Mouse (Mus musculus): ENCODE measurements around the gene Krtap4-9.
"Not testable (repeated sequence)": the region's sequence is repeated elsewhere in the genome, so short reads cannot be mapped to it uniquely, and the experiment has no call there.

Krtap4-9 gene

DNA sequence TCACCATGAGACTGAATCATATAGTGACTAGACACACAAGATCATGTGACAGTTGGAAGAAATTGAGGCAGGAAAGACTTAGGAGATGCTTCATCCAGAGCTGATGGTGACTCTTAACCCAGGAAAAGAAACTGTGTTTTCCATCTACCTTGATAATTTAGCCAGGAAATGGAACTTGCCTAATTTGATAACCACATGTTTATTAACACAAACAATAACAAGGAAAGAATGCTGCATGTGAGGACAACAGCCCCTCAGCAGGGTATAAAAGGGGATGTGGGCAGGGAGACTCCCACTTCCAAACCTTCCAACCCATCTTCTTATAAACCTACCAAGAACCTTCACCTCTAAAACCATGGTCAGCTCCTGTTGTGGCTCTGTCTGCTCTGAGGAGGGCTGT, at the start of gene Krtap4-9:
Gene Krtap4-9 (plus strand): TSS at position 301 of the 400 bp plus-strand sequence.
- DNase-seq (ENCODE audit: low read depth, low spot score) = not testable (repeated sequence)

DNA sequence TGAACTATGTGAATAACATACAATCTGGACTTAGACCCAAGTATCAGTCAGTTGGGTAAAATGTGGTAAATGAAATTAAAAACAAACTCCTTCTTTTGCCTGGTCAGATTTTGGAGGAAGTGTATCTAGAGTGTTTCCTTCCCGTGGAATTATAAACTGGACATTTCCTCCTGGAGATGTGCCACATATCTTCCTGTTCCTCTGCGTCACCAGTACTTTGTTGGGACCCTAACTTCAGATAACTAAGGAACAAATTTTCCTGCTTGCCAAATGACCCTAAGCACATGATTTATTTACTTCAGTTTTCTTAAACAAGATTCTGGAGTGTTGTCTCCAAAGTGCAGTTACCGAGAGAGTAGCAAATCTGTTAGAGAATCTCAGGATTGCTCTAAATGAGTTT, 41.0 kb upstream of the Krtap4-9 start:
- DNase-seq (ENCODE audit: low read depth, low spot score) = no peak

DNA sequence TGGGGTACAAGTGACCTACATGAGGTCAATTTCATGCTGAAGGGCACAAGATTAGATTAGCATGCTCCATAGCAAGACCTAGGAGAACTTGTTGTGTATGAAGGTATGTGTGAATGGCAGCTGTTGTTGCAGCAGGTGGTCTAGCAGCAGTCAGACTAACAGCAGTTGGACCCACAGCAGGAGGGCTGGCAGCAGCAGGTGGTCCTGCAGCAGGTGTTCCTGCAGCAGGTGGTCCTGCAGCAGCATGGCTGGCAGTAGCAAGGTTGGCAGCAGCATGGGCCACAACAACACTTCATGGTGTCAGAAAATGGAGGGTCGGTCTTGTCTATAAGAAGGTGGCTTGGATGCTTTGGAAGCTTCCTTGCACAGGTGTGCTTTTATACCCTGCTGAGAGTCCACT, 26.1 kb upstream of the Krtap4-9 start:
- DNase-seq (ENCODE audit: low read depth, low spot score) = no peak

DNA sequence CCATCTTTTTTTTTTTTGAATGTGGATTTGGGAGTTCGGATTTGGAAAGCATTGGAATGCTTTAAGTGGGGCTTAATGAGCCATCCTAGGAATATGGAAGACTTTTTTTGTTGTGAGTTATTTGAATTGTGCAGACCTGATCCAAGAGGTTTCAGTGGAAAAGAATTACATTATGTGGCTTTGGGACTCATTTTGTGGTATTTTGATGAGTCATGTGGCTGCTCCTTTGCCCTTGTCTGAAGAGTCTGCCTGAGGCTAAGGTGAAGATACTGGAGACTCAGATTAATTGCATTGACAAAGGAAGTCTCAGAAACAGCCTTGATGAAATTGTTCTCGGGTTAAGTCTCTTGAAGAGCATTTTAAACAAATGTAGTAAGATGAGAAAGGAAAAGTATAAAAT, 16.6 kb upstream of the Krtap4-9 start:
- no peak for DNase-seq (ENCODE audit: low read depth, low spot score)

DNA sequence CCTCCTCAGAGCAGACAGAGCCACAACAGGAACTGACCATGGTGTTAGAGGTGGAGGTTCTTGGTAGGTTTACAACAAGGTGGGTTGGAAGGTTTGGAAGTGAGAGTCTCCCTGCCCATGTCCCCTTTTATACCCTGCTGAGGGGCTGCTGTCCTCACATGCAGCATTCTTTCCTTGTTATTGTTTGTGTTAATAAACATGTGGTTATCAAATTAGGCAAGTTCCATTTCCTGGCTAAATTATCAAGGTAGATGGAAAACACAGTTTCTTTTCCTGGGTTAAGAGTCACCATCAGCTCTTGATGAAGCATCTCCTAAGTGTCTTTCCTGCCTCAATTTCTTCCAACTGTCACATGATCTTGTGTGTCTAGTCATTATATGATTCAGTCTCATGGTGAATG, 12.2 kb upstream of the Krtap4-9 start, which contains the start of gene Gm11595:
Gene Gm11595 (minus strand): TSS at position 101 of the 400 bp plus-strand sequence.
- not testable (repeated sequence) for DNase-seq (ENCODE audit: low read depth, low spot score)

DNA sequence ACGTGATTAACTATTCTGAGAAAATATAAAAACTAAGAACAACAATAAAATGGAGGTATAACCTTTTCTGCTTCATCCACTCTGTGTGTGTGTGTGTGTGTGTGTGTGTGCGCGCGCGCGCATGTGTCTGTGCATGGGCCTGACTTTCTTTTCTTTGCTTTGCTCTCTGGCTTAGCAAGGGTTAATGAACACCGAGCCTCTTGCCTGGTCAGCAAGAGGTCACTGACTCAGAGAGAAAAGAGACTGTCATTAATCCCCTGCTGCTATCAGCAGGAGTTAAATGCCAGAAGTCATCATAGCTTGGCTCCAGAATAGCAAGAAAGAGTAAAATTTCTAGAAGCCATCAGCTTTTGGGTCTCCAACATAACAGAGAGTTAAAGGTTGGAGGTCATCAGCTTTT, 6.6 kb upstream of the Krtap4-9 start:
- no peak for DNase-seq (ENCODE audit: low read depth, low spot score)

DNA sequence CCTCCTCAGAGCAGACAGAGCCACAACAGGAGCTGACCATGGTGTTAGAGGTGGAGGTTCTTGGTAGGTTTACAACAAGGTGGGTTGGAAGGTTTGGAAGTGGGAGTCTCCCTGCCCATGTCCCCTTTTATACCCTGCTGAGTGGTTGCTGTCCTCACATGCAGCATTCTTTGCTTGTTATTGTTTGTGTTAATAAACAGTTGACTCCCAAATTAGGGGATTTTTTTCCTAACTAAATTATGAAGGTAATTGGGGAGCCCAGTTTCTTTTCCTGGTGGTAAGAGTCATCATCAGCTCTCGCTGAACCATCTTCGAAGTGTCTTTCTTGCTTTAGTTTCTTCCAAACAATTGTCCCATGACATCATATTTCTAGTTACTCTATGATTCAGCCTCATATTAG, 4.4 kb upstream of the Krtap4-9 start, which contains the start of gene Krtap4-8:
Gene Krtap4-8 (minus strand): TSS at position 101 of the 400 bp plus-strand sequence.
- no peak for DNase-seq (ENCODE audit: low read depth, low spot score)

DNA sequence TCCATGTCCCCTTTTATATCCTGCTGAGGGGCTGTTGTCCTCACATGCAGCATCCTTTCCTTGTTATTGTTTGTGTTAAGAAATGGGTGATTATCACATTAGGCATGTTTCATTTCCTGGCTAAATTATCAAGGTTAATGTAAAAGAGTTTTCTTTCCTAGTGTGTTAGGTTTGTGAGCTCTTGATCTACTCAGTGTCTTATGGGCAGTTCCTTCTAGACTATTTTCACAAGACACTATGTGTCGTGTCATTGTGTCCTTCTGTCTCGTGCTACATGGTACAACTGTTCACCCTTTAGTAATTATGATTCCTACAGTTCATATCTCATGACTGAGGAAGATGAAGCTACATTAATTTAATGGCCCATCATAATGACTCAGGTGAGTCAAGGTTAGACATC, 8.4 kb downstream of the Krtap4-9 start, which contains the start of gene Gm11596:
Gene Gm11596 (minus strand): TSS at position 101 of the 400 bp plus-strand sequence.
- no peak for DNase-seq (ENCODE audit: low read depth, low spot score)

DNA sequence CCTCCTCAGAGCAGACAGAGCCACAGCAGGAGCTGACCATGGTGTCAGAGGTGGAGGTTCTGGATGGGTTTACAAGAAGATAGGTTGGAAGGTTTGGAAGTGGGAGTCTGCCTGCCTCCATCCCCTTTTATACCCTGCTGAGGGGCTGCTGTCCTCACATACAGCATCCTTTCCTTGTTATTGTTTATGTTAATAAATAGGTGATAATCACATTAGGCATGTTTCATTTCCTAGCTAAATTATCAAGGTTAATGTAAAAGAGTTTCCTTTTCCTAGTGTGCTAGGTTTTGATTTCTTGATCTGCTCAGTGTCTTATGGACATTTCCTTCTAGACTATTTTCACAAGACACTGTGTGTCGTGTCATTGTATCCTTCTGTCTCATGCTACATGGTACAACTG, 13.8 kb downstream of the Krtap4-9 start, which contains the start of gene Gm11569:
Gene Gm11569 (minus strand): TSS at position 101 of the 400 bp plus-strand sequence.
- DNase-seq (ENCODE audit: low read depth, low spot score) = not testable (repeated sequence)

DNA sequence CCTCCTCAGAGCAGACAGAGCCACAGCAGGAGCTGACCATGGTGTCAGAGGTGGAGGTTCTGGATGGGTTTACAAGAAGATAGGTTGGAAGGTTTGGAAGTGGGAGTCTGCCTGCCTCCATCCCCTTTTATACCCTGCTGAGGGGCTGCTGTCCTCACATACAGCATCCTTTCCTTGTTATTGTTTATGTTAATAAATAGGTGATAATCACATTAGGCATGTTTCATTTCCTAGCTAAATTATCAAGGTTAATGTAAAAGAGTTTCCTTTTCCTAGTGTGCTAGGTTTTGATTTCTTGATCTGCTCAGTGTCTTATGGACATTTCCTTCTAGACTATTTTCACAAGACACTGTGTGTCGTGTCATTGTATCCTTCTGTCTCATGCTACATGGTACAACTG, 19.3 kb downstream of the Krtap4-9 start, which contains the start of gene Gm11554:
Gene Gm11554 (minus strand): TSS at position 101 of the 400 bp plus-strand sequence.
- DNase-seq (ENCODE audit: low read depth, low spot score) = not testable (repeated sequence)

DNA sequence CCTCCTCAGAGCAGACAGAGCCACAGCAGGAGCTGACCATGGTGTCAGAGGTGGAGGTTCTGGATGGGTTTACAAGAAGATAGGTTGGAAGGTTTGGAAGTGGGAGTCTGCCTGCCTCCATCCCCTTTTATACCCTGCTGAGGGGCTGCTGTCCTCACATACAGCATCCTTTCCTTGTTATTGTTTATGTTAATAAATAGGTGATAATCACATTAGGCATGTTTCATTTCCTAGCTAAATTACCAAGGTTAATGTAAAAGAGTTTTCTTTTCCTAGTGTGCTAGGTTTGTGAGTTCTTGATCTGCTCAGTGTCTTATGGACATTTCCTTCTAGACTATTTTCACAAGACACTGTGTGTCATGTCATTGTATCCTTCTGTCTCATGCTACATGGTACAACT, 24.8 kb downstream of the Krtap4-9 start, which contains the start of gene Krtap4-13:
Gene Krtap4-13 (minus strand): TSS at position 101 of the 400 bp plus-strand sequence.
- not testable (repeated sequence) for DNase-seq (ENCODE audit: low read depth, low spot score)

DNA sequence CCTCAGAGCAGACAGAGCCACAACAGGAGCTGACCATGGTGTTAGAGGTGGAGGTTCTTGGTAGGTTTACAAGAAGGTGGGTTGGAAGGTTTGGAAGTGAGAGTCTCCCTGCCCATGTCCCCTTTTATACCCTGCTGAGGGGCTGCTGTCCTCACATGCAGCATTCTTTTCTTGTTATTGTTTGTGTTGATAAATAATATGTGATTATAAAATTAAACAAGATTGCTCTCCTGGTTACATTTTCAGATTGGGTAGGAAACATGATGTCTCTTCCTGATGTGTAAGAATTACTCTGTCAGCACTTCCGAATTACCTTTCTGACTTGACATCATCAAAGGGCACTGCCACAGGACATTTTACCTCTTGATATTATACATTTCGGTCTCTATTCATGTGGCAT, 30.6 kb downstream of the Krtap4-9 start, which contains the start of gene Gm11564:
Gene Gm11564 (minus strand): TSS at position 101 of the 400 bp plus-strand sequence.
- not testable (repeated sequence) for DNase-seq (ENCODE audit: low read depth, low spot score)

All from brain, adult 2 months (tissue).